Comparison of ENCODE assay signal across 10 mouse cellular contexts in the genomic region with DNA sequence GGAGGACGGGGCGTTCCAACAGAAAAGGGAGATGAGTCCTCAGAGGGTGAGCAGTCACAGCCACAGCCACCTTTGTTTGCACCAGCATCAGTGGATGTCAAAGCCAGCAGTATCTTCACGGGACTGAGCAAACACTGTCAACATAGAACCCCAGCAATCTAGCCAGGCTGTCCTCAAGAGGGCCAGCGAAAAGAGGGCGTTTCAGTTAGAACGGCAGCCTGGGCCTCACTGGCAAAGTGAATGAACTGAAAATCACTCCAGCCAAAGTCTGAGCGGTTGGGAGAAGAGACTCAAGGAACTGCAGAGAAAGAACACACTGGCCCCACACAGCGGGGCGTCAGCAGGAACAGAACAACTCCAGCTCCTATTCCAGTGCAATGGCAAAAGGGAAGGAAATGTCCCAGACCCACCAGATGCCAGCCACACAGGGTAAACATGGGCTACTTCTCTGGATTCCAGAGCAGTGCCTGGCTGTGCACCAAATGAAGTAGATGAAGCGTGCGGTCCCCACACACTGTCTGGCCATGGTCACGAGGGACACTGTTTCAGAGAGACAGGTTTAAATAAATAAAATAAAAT. TPM values are rescaled to one million over a fixed set of nuclear protein-coding genes. Genes with fewer than 3 reads are reported as not detected.
A peak's percentile ranks its signal among the peaks of the same experiment; 100 is the strongest.
DNase-seq lines count a peak whose midpoint lies in the region; ATAC-seq and TF ChIP-seq lines count a peak whose summit lies in the region.
"Had no signal": no experiment of that assay in that cellular context is flagged by ENCODE, and none has a peak within 500 bp of the region (broad histone marks: within the 10 kb centered on the region; RNA-seq: fewer than 3 reads in every experiment).

No protein-coding gene starts in this region.

- H3K4me1 ChIP-seq in lung, adult 2 months (ENCODE audit: control insufficient read depth, insufficient read depth, low read length), result peaks cover 25% of the 10 kb centered on the region
- peaks cover 66% of the 10 kb centered on the region for H3K4me1 ChIP-seq in hindbrain, embryonic 16.5 days (ENCODE audit: control insufficient read depth, insufficient read depth, low read depth, low read length)
- peaks cover 11% of the 10 kb centered on the region; the same call in 1 of the 2 replicates for H3K4me1 ChIP-seq in stomach, embryonic 15.5 days

- no peak overlapping the region for H3K4me3 ChIP-seq in lung, adult 2 months (replicated peaks; ENCODE audit: extremely low read depth, low read depth, low read length)
- no peak overlapping the region for H3K4me3 ChIP-seq in hindbrain, embryonic 16.5 days (ENCODE audit: low read length)
- no peak overlapping the region for H3K4me3 ChIP-seq in stomach, embryonic 15.5 days (replicated peaks)
- H3K4me3 ChIP-seq: neural tube, embryonic 12.5 days had no signal

- no peak overlapping the region for H3K4me2 ChIP-seq in hindbrain, embryonic 16.5 days (ENCODE audit: low read length)
- no peak overlapping the region for H3K4me2 ChIP-seq in stomach, embryonic 15.5 days
- H3K4me2 ChIP-seq: neural tube, embryonic 12.5 days had no signal

- H3K9ac ChIP-seq in hindbrain, embryonic 16.5 days (ENCODE audit: low read depth, low read length), result no peak overlapping the region
- no peak overlapping the region for H3K9ac ChIP-seq in stomach, embryonic 15.5 days
- H3K9ac ChIP-seq: neural tube, embryonic 12.5 days had no signal

- no peaks in the 10 kb centered on the region for H3K27me3 ChIP-seq in hindbrain, embryonic 16.5 days (replicated peaks; ENCODE audit: control insufficient read depth, insufficient read depth, low read length)
- H3K27me3 ChIP-seq in stomach, embryonic 15.5 days (replicated peaks), result no peaks in the 10 kb centered on the region
- H3K27me3 ChIP-seq: neural tube, embryonic 12.5 days had no signal

- 37% methylated on average over 12 of the region's 12 CpGs for WGBS in lung, adult 2 months
- 45% methylated on average over 12 of the region's 12 CpGs for WGBS in hindbrain, embryonic 16.5 days
- WGBS in stomach, embryonic 15.5 days, result 54% methylated on average over 12 of the region's 12 CpGs

- H3K9me3 ChIP-seq in hindbrain, embryonic 16.5 days (ENCODE audit: control insufficient read depth, low read length), result no peaks in the 10 kb centered on the region
- no peaks in the 10 kb centered on the region for H3K9me3 ChIP-seq in stomach, embryonic 15.5 days
- H3K9me3 ChIP-seq: neural tube, embryonic 12.5 days had no signal

- peak; percentile 20 for DNase-seq in embryo, embryonic 11 days
- DNase-seq in embryo, embryonic 9.5 days (ENCODE audit: extremely low spot score), result no peak
- DNase-seq in lung, postnatal 36 days, result peak; percentile 13
- DNase-seq in lung, adult 2 months, result no peak
- DNase-seq in urinary bladder, adult 2 months (ENCODE audit: low spot score), result no peak
- no peak for DNase-seq in ovary, postnatal 36 days (ENCODE audit: low spot score)
- DNase-seq: thymus, postnatal 25 days had no signal

- peak; percentile 43; the same call in 1 of the 2 replicates for ATAC-seq in hindbrain, embryonic 16.5 days
- ATAC-seq in stomach, embryonic 15.5 days (ENCODE audit: insufficient read depth, low FRiP score, low read depth), result no peak

- peak overlapping the region; percentile 46 for H3K27ac ChIP-seq in hindbrain, embryonic 16.5 days (ENCODE audit: low read depth, low read length)
- H3K27ac ChIP-seq in stomach, embryonic 15.5 days, result peak overlapping the region; percentile 44; the same call in 1 of the 2 replicates

- H3K36me3 ChIP-seq in hindbrain, embryonic 16.5 days (ENCODE audit: control insufficient read depth, insufficient read depth, low read length), result no peaks in the 10 kb centered on the region
- H3K36me3 ChIP-seq in stomach, embryonic 15.5 days, result no peaks in the 10 kb centered on the region
- H3K36me3 ChIP-seq: neural tube, embryonic 12.5 days had no signal

- TF ChIP-seq CTCF in lung, adult 2 months (IDR thresholded peaks at IDR 0.05; ENCODE audit: insufficient read depth, low read length), result no peak

- no peak for TF ChIP-seq POLR2A in lung, adult 2 months (IDR thresholded peaks at IDR 0.05; ENCODE audit: borderline replicate concordance, extremely low read depth, low read depth, low read length)

RNA-seq across cellular contexts. Expression of gene Tesc, which starts 55.6 kb away (rescaled TPM):
- 5.0 and 6.1 TPM in 2 replicates for polyA plus RNA-seq in lung, adult 2 months (2012; rRNA removed)
- 4.1 and 5.4 TPM in 2 replicates for polyA plus RNA-seq in hindbrain, embryonic 16.5 days (2015; fragmentation: Nextera tagmentation; extraction: Ambion mirVana)
- 16.0 and 17.7 TPM in 2 replicates for polyA plus RNA-seq in stomach, embryonic 15.5 days (2015; fragmentation: Nextera tagmentation; extraction: Ambion mirVana)
- polyA plus RNA-seq in urinary bladder, adult 2 months (2012; rRNA removed), result 1.5 and 2.0 TPM in 2 replicates

Comparison
In these comparisons a context has a peak if more than half of its experiments do, and no peak if none do; other contexts are left out.
1. DNase-seq: peak in embryo, embryonic 11 days (single experiment) and lung, postnatal 36 days (single experiment); none in embryo, embryonic 9.5 days (single experiment), lung, adult 2 months (single experiment), urinary bladder, adult 2 months (single experiment) and ovary, postnatal 36 days (single experiment).